Mouse (Mus musculus): Measurements from ENCODE around the gene Taf10.

The Taf10 gene

GRCm38 (mm10) chr7:105721916-105722315, 22.2 kb downstream of the Taf10 start:
- DNase-seq (ENCODE audit: extremely low spot score): no peak

- DNase-seq (ENCODE audit: extremely low spot score): no peak
These were observed 28.8 kb downstream of the Taf10 start for GRCm38 (mm10) chr7:105715366-105715765.

GRCm38 (mm10) chr7:105708733-105709132, 35.4 kb downstream of the Taf10 start:
- no peak for DNase-seq (ENCODE audit: extremely low spot score)

GRCm38 (mm10) chr7:105703816-105704215, 40.3 kb downstream of the Taf10 start:
- DNase-seq (ENCODE audit: extremely low spot score): no peak

- DNase-seq (ENCODE audit: extremely low spot score): no peak
These were observed 41.0 kb downstream of the Taf10 start for GRCm38 (mm10) chr7:105703184-105703583.

- no peak for DNase-seq (ENCODE audit: extremely low spot score)
These were observed 53.3 kb downstream of the Taf10 start for GRCm38 (mm10) chr7:105690875-105691274.
